Mouse (Mus musculus): ENCODE measurements around the gene Gm8297.
"Not testable (repeated sequence)": the region's sequence is repeated elsewhere in the genome, so short reads cannot be mapped to it uniquely, and the experiment has no call there.

The Gm8297 gene

DNA sequence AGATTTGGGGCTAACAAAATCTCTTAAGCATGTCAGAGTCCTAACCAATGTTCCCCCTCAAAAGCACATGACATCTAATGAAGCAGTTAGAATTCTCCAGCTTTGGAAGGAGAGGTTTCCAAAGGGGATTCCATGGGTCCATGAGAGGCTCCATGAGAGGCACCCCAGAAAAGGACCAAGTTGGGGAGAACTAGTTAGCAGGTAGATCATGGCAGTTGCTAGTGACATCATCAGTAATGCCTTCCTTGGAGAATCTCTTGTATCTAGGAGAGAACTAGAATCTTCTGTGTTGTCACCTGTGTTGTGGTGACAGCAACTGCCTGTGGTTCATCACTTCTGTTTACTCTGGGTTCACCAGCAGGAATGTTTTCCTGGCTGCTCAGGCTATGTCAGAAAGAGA lies at the start of gene Gm8297:
Gm8297 (plus strand) TSS at position 301 of the 400 bp plus-strand sequence.
- DNase-seq (ENCODE audit: low spot score in 2 of 2): not testable (repeated sequence)

DNA sequence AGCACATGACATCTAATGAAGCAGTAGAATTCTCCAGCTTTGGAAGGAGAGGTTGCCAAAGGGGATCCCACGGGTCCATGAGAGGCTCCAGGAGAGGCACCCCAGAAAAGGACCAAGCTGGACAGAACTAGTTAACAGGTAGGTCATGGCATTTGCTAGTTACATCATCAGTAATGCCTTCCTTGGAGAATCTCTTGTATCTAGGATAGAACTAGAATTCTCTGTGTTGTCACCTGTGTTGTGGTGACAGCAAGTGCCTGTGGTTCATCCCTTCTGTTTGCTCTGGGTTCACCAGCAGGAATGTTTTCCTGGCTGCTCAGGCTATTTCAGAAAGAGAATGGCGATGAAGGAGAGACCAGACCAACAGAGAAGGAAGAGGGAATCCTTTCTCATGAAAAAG lies 31.9 kb downstream of the Gm8297 start, which contains the start of gene Gm3298:
Gm3298 (plus strand) TSS at position 301 of the 400 bp plus-strand sequence.
- DNase-seq (ENCODE audit: low spot score in 2 of 2): not testable (repeated sequence)
